In genomic region chr13:113983633-113984032, GRCm38 (mm10) we compare ENCODE assay signal across 25 mouse cellular contexts.
DNase-seq lines count a peak whose midpoint lies in the region; ATAC-seq and TF ChIP-seq lines count a peak whose summit lies in the region.
"Had no signal": no experiment of that assay in that cellular context is flagged by ENCODE, and none has a peak within 500 bp of the region (broad histone marks: within the 10 kb centered on the region; RNA-seq: fewer than 3 reads in every experiment).

No protein-coding gene starts in this region.

- ATAC-seq in forebrain, embryonic 14.5 days = peak; percentile 18; the same call in 1 of the 2 replicates
- ATAC-seq in forebrain, postnatal 0 days = no peak
- ATAC-seq in embryonic facial prominence, embryonic 14.5 days (ENCODE audit: low read depth) = no peak
- ATAC-seq in kidney, embryonic 16.5 days (ENCODE audit: low FRiP score, low TSS enrichment) = no peak
- ATAC-seq: activated CD4-positive, CD25-positive, alpha-beta regulatory T cell, adult 4 months; forebrain, embryonic 16.5 days; hindbrain, postnatal 0 days had no signal

- peak; percentile 59 for DNase-seq in forebrain, embryonic 14.5 days (ENCODE audit: low spot score)
- no peak for DNase-seq in forebrain, postnatal 0 days
- DNase-seq in 3T3-L1 (ENCODE audit: low read depth, low spot score) (peak; percentile 56), NIH3T3 (ENCODE audit: low read depth) (peak; percentile 8)
- peak; percentile 19 for DNase-seq in embryonic facial prominence, embryonic 14.5 days (ENCODE audit: low spot score)
- no peak for DNase-seq in left cerebral cortex, postnatal 25 days (ENCODE audit: low spot score in 2 of 2)
- DNase-seq in gastrocnemius, postnatal 14 days = no peak
- DNase-seq: adrenal gland, postnatal 14 days; B cell, adult 2 months; cerebellum, adult 18-20 months; cerebellum, postnatal 25 days; gastrocnemius, adult 2 months; heart, adult 2 months; kidney, adult 18-20 months; kidney, postnatal 10 days; lung, adult 18-20 months; thymus, postnatal 14 days had no signal

- no peak overlapping the region for H3K4me2 ChIP-seq in forebrain, embryonic 14.5 days (ENCODE audit: low read length)
- no peak overlapping the region for H3K4me2 ChIP-seq in forebrain, postnatal 0 days (ENCODE audit: low read depth)
- H3K4me2 ChIP-seq in embryonic facial prominence, embryonic 14.5 days (ENCODE audit: low read depth, low read length) = no peak overlapping the region
- no peak overlapping the region for H3K4me2 ChIP-seq in kidney, embryonic 16.5 days (replicated peaks; ENCODE audit: low read depth, low read length)
- H3K4me2 ChIP-seq: embryonic facial prominence, embryonic 12.5 days; heart, embryonic 15.5 days had no signal

- no peak for TF ChIP-seq CTCF in forebrain, postnatal 0 days (IDR thresholded peaks at IDR 0.05; ENCODE audit: low read depth)

- WGBS in forebrain, embryonic 14.5 days = 21% methylated on average over 6 of the region's 6 CpGs
- WGBS in forebrain, postnatal 0 days = 40% methylated on average over 6 of the region's 6 CpGs
- WGBS in embryonic facial prominence, embryonic 14.5 days = 33% methylated on average over 6 of the region's 6 CpGs
- 17% methylated on average over 6 of the region's 6 CpGs for WGBS in kidney, embryonic 16.5 days

- no peak overlapping the region for H3K27ac ChIP-seq in forebrain, embryonic 14.5 days (ENCODE audit: low read depth, low read length)
- H3K27ac ChIP-seq in forebrain, postnatal 0 days (ENCODE audit: low read depth, low read length) = no peak overlapping the region
- H3K27ac ChIP-seq in embryonic facial prominence, embryonic 14.5 days (replicated peaks; ENCODE audit: low read depth, low read length) = no peak overlapping the region
- no peak overlapping the region for H3K27ac ChIP-seq in kidney, embryonic 16.5 days (ENCODE audit: low read length)
- H3K27ac ChIP-seq: embryonic facial prominence, embryonic 12.5 days; gastrocnemius, adult 2 months; heart, adult 2 months; heart, embryonic 15.5 days; hindbrain, embryonic 10.5 days; hindbrain, postnatal 0 days had no signal

- intact Hi-C loops in left cerebral cortex, postnatal 25 days (cut with DNase I) = no loop called here
- intact Hi-C loops in gastrocnemius, postnatal 14 days (cut with DNase I; ENCODE audit: low total_unique reads) = no loop called here

- peaks cover 25% of the 10 kb centered on the region for H3K4me1 ChIP-seq in forebrain, embryonic 14.5 days (ENCODE audit: control insufficient read depth, insufficient read depth, low read length)
- H3K4me1 ChIP-seq in forebrain, postnatal 0 days (ENCODE audit: insufficient read depth) = no peaks in the 10 kb centered on the region
- H3K4me1 ChIP-seq in embryonic facial prominence, embryonic 14.5 days (ENCODE audit: control insufficient read depth, insufficient read depth, low read length) = peaks cover 11% of the 10 kb centered on the region
- peaks cover 16% of the 10 kb centered on the region; the same call in 1 of the 2 replicates for H3K4me1 ChIP-seq in kidney, embryonic 16.5 days (ENCODE audit: insufficient read depth, low read length)
- H3K4me1 ChIP-seq: heart, embryonic 15.5 days; megakaryocyte, embryonic 14.5 days had no signal

- no peaks in the 10 kb centered on the region for H3K27me3 ChIP-seq in forebrain, embryonic 14.5 days (replicated peaks; ENCODE audit: control insufficient read depth, insufficient read depth, low read length)
- H3K27me3 ChIP-seq in forebrain, postnatal 0 days (ENCODE audit: insufficient read depth, low read length) = no peaks in the 10 kb centered on the region
- H3K27me3 ChIP-seq in embryonic facial prominence, embryonic 14.5 days (replicated peaks; ENCODE audit: control insufficient read depth, insufficient read depth, low read length) = no peaks in the 10 kb centered on the region
- no peaks in the 10 kb centered on the region for H3K27me3 ChIP-seq in kidney, embryonic 16.5 days (ENCODE audit: insufficient read depth, low read length)
- H3K27me3 ChIP-seq: embryonic facial prominence, embryonic 12.5 days; heart, embryonic 15.5 days; megakaryocyte, embryonic 14.5 days had no signal

- H3K9me3 ChIP-seq in forebrain, embryonic 14.5 days (replicated peaks; ENCODE audit: control insufficient read depth, low read length) = no peaks in the 10 kb centered on the region
- no peaks in the 10 kb centered on the region for H3K9me3 ChIP-seq in forebrain, postnatal 0 days (ENCODE audit: low read length)
- H3K9me3 ChIP-seq in embryonic facial prominence, embryonic 14.5 days (ENCODE audit: control insufficient read depth, low read length) = no peaks in the 10 kb centered on the region
- no peaks in the 10 kb centered on the region for H3K9me3 ChIP-seq in kidney, embryonic 16.5 days (ENCODE audit: low read length)
- H3K9me3 ChIP-seq: embryonic facial prominence, embryonic 12.5 days; heart, embryonic 15.5 days; hindbrain, embryonic 10.5 days had no signal

- no peaks in the 10 kb centered on the region for H3K36me3 ChIP-seq in forebrain, embryonic 14.5 days (ENCODE audit: control insufficient read depth, insufficient read depth, low read length)
- H3K36me3 ChIP-seq in forebrain, postnatal 0 days (ENCODE audit: insufficient read depth) = no peaks in the 10 kb centered on the region
- H3K36me3 ChIP-seq in embryonic facial prominence, embryonic 14.5 days (ENCODE audit: control insufficient read depth, insufficient read depth, low read length) = no peaks in the 10 kb centered on the region
- H3K36me3 ChIP-seq in kidney, embryonic 16.5 days (ENCODE audit: insufficient read depth, low read length) = no peaks in the 10 kb centered on the region
- H3K36me3 ChIP-seq: embryonic facial prominence, embryonic 12.5 days; heart, embryonic 15.5 days; hindbrain, embryonic 10.5 days had no signal

- no peak overlapping the region for H3K9ac ChIP-seq in forebrain, embryonic 14.5 days (ENCODE audit: low read length)
- H3K9ac ChIP-seq in forebrain, postnatal 0 days = no peak overlapping the region
- H3K9ac ChIP-seq in embryonic facial prominence, embryonic 14.5 days (ENCODE audit: low read depth, low read length) = no peak overlapping the region
- H3K9ac ChIP-seq in kidney, embryonic 16.5 days (replicated peaks; ENCODE audit: low read length) = no peak overlapping the region
- H3K9ac ChIP-seq: embryonic facial prominence, embryonic 12.5 days; heart, embryonic 15.5 days had no signal

- no peak overlapping the region for H3K4me3 ChIP-seq in forebrain, embryonic 14.5 days (ENCODE audit: low read depth, low read length)
- no peak overlapping the region for H3K4me3 ChIP-seq in forebrain, postnatal 0 days (ENCODE audit: low read depth, low read length)
- no peak overlapping the region for H3K4me3 ChIP-seq in embryonic facial prominence, embryonic 14.5 days (ENCODE audit: low read depth, low read length)
- H3K4me3 ChIP-seq in kidney, embryonic 16.5 days (ENCODE audit: low read length) = no peak overlapping the region
- H3K4me3 ChIP-seq: embryonic facial prominence, embryonic 12.5 days; gastrocnemius, adult 2 months; heart, adult 2 months; heart, embryonic 15.5 days; hindbrain, embryonic 10.5 days; megakaryocyte, embryonic 14.5 days had no signal

Comparison
In these comparisons a context has a peak if more than half of its experiments do, and no peak if none do; other contexts are left out.
1. DNase-seq: peak in forebrain, embryonic 14.5 days (single experiment), 3T3-L1 (single experiment), NIH3T3 (single experiment) and embryonic facial prominence, embryonic 14.5 days (single experiment); none in forebrain, postnatal 0 days (single experiment), left cerebral cortex, postnatal 25 days (0 of 2) and gastrocnemius, postnatal 14 days (single experiment).